Mouse (Mus musculus) ES-Bruce4 (cell line): ENCODE results near the gene Adamtsl1. TPM values are rescaled to one million over a fixed set of nuclear protein-coding genes. Genes with fewer than 3 reads are reported as not detected.
A peak's percentile ranks its signal among the peaks of the same experiment; 100 is the strongest.

Experiments
- H3K27ac ChIP-seq: 2 replicates; pipeline ENCODE4 v1.5.1; 2012; ENCODE audit warnings: low read length, inconsistent platforms; ENCODE audit not compliant: insufficient read depth
- H3K27me3 ChIP-seq: 2 replicates; pipeline ENCODE4 v1.6.1; 2012; ENCODE audit warnings: mild to moderate bottlenecking, low read length, inconsistent platforms; ENCODE audit not compliant: control insufficient read depth, poor library complexity, insufficient read depth, severe bottlenecking
- H3K36me3 ChIP-seq: 2 replicates; pipeline ENCODE4 v1.6.1; 2012; ENCODE audit warnings: inconsistent platforms, mild to moderate bottlenecking, low read length, moderate library complexity; ENCODE audit not compliant: control insufficient read depth, poor library complexity, insufficient read depth, severe bottlenecking
- H3K4me1 ChIP-seq: one replicate; pipeline ENCODE4 v1.8.1; 2011; ENCODE audit warnings: low read length; ENCODE audit not compliant: control insufficient read depth, insufficient read depth
- H3K4me3 ChIP-seq: 2 replicates; pipeline ENCODE4 v1.5.1; 2011; ENCODE audit warnings: low read depth, mild to moderate bottlenecking, low read length
- H3K9ac ChIP-seq: 2 replicates; pipeline ENCODE4 v1.6.1; 2012; ENCODE audit warnings: low read depth, mild to moderate bottlenecking, inconsistent platforms; ENCODE audit not compliant: poor library complexity, severe bottlenecking
- H3K9me3 ChIP-seq: replicated peaks from 2 replicates; pipeline ENCODE4 v1.6.1; 2012; ENCODE audit warnings: mild to moderate bottlenecking, low read length, inconsistent platforms; ENCODE audit not compliant: control insufficient read depth, poor library complexity, insufficient read depth, severe bottlenecking
- CTCF ChIP-seq: IDR thresholded peaks from one replicate; pipeline ENCODE4 v1.8.1; 2011; ENCODE audit warnings: low read depth, low read length
- EP300 ChIP-seq: IDR thresholded peaks from 2 replicates; pipeline ENCODE4 v1.6.1; 2011; ENCODE audit warnings: low read depth, low read length; ENCODE audit not compliant: insufficient read depth
- POLR2A ChIP-seq: IDR thresholded peaks from one replicate; pipeline ENCODE4 v1.8.1; 2011; ENCODE audit warnings: low read length; ENCODE audit not compliant: insufficient read depth
- polyA plus RNA-seq: library from polyadenylated mRNA; stranded (reverse); fragments of >200 nt; gene quantifications from 2 replicates; pipeline ENCODE4 v1.2.4, GENCODE M21; 2011; ENCODE audit warnings: low read depth; ENCODE audit not compliant: missing spikeins, insufficient read depth, insufficient read length

Gene Adamtsl1
- polyA plus RNA-seq, 1 experiment, result 2.0 TPM

DNA sequence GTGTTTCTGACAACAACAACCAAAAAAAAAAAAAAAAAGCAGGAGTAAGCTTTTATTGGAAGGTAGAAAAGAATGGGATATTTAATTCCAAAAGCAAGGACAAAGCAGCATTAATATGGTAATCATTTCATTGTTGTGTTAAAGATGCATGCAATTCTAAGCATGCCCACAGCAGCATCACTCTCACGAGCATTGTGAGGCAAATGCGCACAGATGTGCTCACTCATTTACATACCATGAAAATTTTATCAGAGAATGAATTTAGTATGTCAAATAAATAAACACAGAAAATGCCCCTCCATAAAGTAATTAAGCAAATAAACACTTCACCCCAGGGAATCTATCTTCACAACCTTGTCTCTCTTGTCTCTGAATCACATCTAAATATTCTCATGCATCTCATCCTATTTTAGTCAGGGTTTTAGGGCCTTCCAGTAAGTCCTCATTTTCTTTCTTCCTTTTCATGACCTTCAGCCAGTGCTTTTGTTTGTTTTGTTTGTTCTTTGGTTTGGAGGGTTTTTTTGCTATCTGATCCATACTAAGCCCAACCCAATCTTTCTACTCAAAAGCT is 728.0 kb downstream of the Adamtsl1 start:
- Histone ChIP-seq H3K4me3 (no peak overlapping the region), H3K27ac (no peak overlapping the region), H3K9ac (no peak overlapping the region), H3K36me3 (no peaks in the 10 kb centered on the region), H3K4me1 (no peaks in the 10 kb centered on the region), H3K27me3 (no peaks in the 10 kb centered on the region), H3K9me3 (no peaks in the 10 kb centered on the region)
- TF ChIP-seq EP300, result peak; percentile 86
- TF ChIP-seq POLR2A, result no peak

GRCm38 (mm10) chr4:86270085-86270484 is 756.1 kb downstream of the Adamtsl1 start:
- Histone ChIP-seq H3K36me3 (no peaks in the 10 kb centered on the region), H3K27ac (no peak overlapping the region), H3K9me3 (no peaks in the 10 kb centered on the region), H3K4me1 (no peaks in the 10 kb centered on the region), H3K27me3 (no peaks in the 10 kb centered on the region), H3K9ac (no peak overlapping the region), H3K4me3 (no peak overlapping the region)
- no peak for TF ChIP-seq EP300
- TF ChIP-seq POLR2A, result no peak
- no peak for TF ChIP-seq CTCF

GRCm38 (mm10) chr4:86273703-86274355 is 759.9 kb downstream of the Adamtsl1 start:
- TF ChIP-seq POLR2A (no peak), CTCF (no peak), EP300 (no peak)
- Histone ChIP-seq H3K27me3 (no peaks in the 10 kb centered on the region), H3K27ac (no peak overlapping the region)

GRCm38 (mm10) chr4:86274663-86275062 is 760.7 kb downstream of the Adamtsl1 start:
- no peak overlapping the region for H3K27ac ChIP-seq
- H3K4me3 ChIP-seq, result no peak overlapping the region
- no peaks in the 10 kb centered on the region for H3K36me3 ChIP-seq
- no peak for TF ChIP-seq EP300
- TF ChIP-seq CTCF, result no peak
- TF ChIP-seq POLR2A, result no peak
- no peaks in the 10 kb centered on the region for H3K4me1 ChIP-seq
- no peak overlapping the region for H3K9ac ChIP-seq
- no peaks in the 10 kb centered on the region for H3K9me3 ChIP-seq
- no peaks in the 10 kb centered on the region for H3K27me3 ChIP-seq

More at GRCm38 (mm10) chr4:86273703-86274355, 759.9 kb downstream of the Adamtsl1 start:
- Histone ChIP-seq H3K36me3 (no peaks in the 10 kb centered on the region), H3K9ac (no peak overlapping the region), H3K4me3 (no peak overlapping the region), H3K4me1 (no peaks in the 10 kb centered on the region), H3K9me3 (no peaks in the 10 kb centered on the region)

- Histone ChIP-seq H3K27me3 (no peaks in the 10 kb centered on the region), H3K27ac (no peak overlapping the region), H3K4me3 (no peak overlapping the region), H3K4me1 (no peaks in the 10 kb centered on the region), H3K9ac (no peak overlapping the region), H3K36me3 (no peaks in the 10 kb centered on the region), H3K9me3 (no peaks in the 10 kb centered on the region)
- TF ChIP-seq CTCF (no peak), POLR2A (no peak)
These were observed 762.2 kb downstream of the Adamtsl1 start for GRCm38 (mm10) chr4:86276021-86276813.

- Histone ChIP-seq H3K4me1 (no peaks in the 10 kb centered on the region), H3K27me3 (no peaks in the 10 kb centered on the region)
These were observed 764.6 kb downstream of the Adamtsl1 start for GRCm38 (mm10) chr4:86278546-86278945.

More at GRCm38 (mm10) chr4:86278546-86278945, 764.6 kb downstream of the Adamtsl1 start:
- Histone ChIP-seq H3K9me3 (no peaks in the 10 kb centered on the region), H3K36me3 (no peaks in the 10 kb centered on the region), H3K9ac (no peak overlapping the region), H3K27ac (no peak overlapping the region), H3K4me3 (no peak overlapping the region)
- TF ChIP-seq EP300, result no peak
- TF ChIP-seq POLR2A, result no peak
- TF ChIP-seq CTCF, result no peak
